Mouse (Mus musculus) central nervous system, embryonic 14 days (tissue): Measurements from ENCODE around the gene Srebf2. TPM values are rescaled to one million over a fixed set of nuclear protein-coding genes. Genes with fewer than 3 reads are reported as not detected.

Experiments
- polyA plus RNA-seq: library from polyadenylated mRNA; depleted of rRNA; stranded (reverse); fragments of >200 nt; gene quantifications from 2 replicates; pipeline ENCODE4 v1.2.3, GENCODE M21; 2012; rRNA removed

The Srebf2 gene
- polyA plus RNA-seq: 145 and 151 TPM in 2 replicates

GRCm38 (mm10) chr15:82146770-82147610, at the start of gene Srebf2:
Srebf2 (plus strand) TSS chr15:82147181.

GRCm38 (mm10) chr15:82127426-82128374, 19.3 kb upstream of the Srebf2 start, which contains the start of gene Ccdc134:
Ccdc134 (plus strand) TSS chr15:82127922.

GRCm38 (mm10) chr15:82212752-82213063, 65.7 kb downstream of the Srebf2 start, which contains the start of gene Shisa8:
Shisa8 (minus strand) TSS chr15:82212815.

GRCm38 (mm10) chr15:82223657-82224601, 76.9 kb downstream of the Srebf2 start, which contains the start of gene Tnfrsf13c:
Tnfrsf13c (minus strand) TSS chr15:82224369.

GRCm38 (mm10) chr15:82244115-82244804, 97.3 kb downstream of the Srebf2 start, which contains the start of gene Cenpm:
Cenpm (minus strand) TSS chr15:82244748.

GRCm38 (mm10) chr15:82252097-82252496, 105.1 kb downstream of the Srebf2 start, which contains the start of gene 1500009C09Rik:
1500009C09Rik (plus strand) TSS chr15:82252397.

Other genes starting within 250 kb of the Srebf2 start
- gene Polr3h, start 220.9 kb upstream of the Srebf2 start, polyA plus RNA-seq: 29.5 and 34.5 TPM in 2 replicates
- 75.6 and 84.5 TPM in 2 replicates for gene Csdc2, start 210.4 kb upstream of the Srebf2 start, polyA plus RNA-seq
- gene Pmm1, start 186.3 kb upstream of the Srebf2 start, polyA plus RNA-seq: 73.8 and 74.0 TPM in 2 replicates
- not detected in 2 replicates for gene 1700029P11Rik, start 166.6 kb upstream of the Srebf2 start, polyA plus RNA-seq
- gene Xrcc6, start 159.3 kb upstream of the Srebf2 start, polyA plus RNA-seq: 36.0 and 37.2 TPM in 2 replicates
- gene Desi1, start 113.3 kb upstream of the Srebf2 start, polyA plus RNA-seq: 39.9 and 41.8 TPM in 2 replicates
- gene Snu13, start 99.6 kb upstream of the Srebf2 start, polyA plus RNA-seq: 130 and 143 TPM in 2 replicates
- gene 4930407I10Rik, start 88.0 kb upstream of the Srebf2 start, polyA plus RNA-seq: not detected in 2 replicates
- gene Mei1, start 77.2 kb upstream of the Srebf2 start, polyA plus RNA-seq: 0.07 and 0.08 TPM in 2 replicates
- 21.0 and 22.7 TPM in 2 replicates for gene Ccdc134, start 19.3 kb upstream of the Srebf2 start, polyA plus RNA-seq
- 2.3 and 2.4 TPM in 2 replicates for gene Shisa8, start 65.6 kb downstream of the Srebf2 start, polyA plus RNA-seq
- gene Tnfrsf13c, start 77.2 kb downstream of the Srebf2 start, polyA plus RNA-seq: 0.31 and 0.43 TPM in 2 replicates
- 22.7 and 24.3 TPM in 2 replicates for gene Cenpm, start 97.6 kb downstream of the Srebf2 start, polyA plus RNA-seq
- gene 1500009C09Rik, start 105.2 kb downstream of the Srebf2 start, polyA plus RNA-seq: 47.9 and 57.4 TPM in 2 replicates
- gene Sept3, start 127.7 kb downstream of the Srebf2 start, polyA plus RNA-seq: 418 and 474 TPM in 2 replicates
- gene Wbp2nl, start 151.8 kb downstream of the Srebf2 start, polyA plus RNA-seq: 0.09 and 0.10 TPM in 2 replicates
- gene Naga, start 191.7 kb downstream of the Srebf2 start, polyA plus RNA-seq: 46.4 and 57.5 TPM in 2 replicates
- gene Pheta2, start 191.8 kb downstream of the Srebf2 start, polyA plus RNA-seq: 1.5 and 3.3 TPM in 2 replicates
- gene Smdt1, start 191.8 kb downstream of the Srebf2 start, polyA plus RNA-seq: 251 and 253 TPM in 2 replicates
- gene Ndufa6, start 207.1 kb downstream of the Srebf2 start, polyA plus RNA-seq: 340 and 360 TPM in 2 replicates
- gene Cyp2d22, start 233.1 kb downstream of the Srebf2 start, polyA plus RNA-seq: 6.6 and 12.4 TPM in 2 replicates
- gene Cyp2d11, start 246.8 kb downstream of the Srebf2 start, polyA plus RNA-seq: not detected in 2 replicates